Mouse (Mus musculus): ENCODE measurements around the gene Zscan10. TPM values are rescaled to one million over a fixed set of nuclear protein-coding genes. Genes with fewer than 3 reads are reported as not detected.

Gene Zscan10
- polyA plus RNA-seq, 1 experiment from 2014 or later = 0.27 TPM

DNA sequence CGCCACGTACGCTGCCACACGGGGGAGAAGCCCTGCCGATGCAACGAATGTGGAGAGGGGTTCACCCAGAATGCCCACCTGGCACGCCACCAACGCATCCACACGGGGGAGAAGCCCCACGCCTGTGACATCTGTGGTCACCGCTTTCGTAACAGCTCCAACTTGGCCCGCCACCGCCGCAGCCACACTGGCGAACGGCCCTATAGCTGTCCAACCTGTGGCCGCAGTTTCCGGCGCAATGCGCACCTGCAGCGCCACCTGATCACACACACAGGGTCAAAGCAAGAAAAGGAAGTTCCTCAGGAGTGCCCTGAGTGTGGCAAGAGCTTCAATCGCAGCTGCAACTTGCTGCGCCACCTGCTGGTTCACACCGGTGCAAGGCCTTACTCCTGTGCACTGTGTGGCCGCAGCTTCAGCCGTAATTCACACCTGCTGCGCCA lies 9.7 kb downstream of the Zscan10 start:
- WGBS = 87% methylated on average over 28 of the region's 28 CpGs
- peak; percentile 70 for DNase-seq (ENCODE audit: low spot score)

DNA sequence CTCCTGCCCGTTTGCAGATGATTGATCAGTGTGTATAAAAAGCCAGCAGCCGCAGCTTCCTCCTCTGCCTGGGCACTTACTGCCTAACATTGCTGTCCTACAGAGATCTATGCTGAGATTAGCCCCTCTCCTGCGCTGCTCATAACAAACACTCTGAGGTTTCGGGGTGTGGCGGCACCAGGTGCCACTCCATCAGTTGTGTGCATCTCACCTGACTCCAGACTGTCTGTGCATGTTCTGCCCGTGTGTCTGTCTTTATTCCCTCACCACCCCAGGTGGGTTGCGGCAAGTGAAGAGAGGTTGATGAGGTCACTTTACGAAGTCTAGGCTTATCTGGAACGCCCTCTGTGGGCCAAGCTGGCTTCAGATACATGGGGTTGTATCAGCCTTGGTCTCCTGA lies 16.4 kb downstream of the Zscan10 start:
- WGBS = 63% methylated on average over 9 of the region's 9 CpGs
- Histone ChIP-seq H3K9ac (ENCODE audit: low read length) (no peak overlapping the region), H3K4me1 (replicated peaks; ENCODE audit: control insufficient read depth, insufficient read depth, low read length) (no peaks in the 10 kb centered on the region), H3K27me3 (ENCODE audit: control insufficient read depth, insufficient read depth, low read length) (no peaks in the 10 kb centered on the region), H3K36me3 (ENCODE audit: control insufficient read depth, insufficient read depth, low read length) (no peaks in the 10 kb centered on the region), H3K4me2 (ENCODE audit: low read depth, low read length, severe bottlenecking) (no peak overlapping the region), H3K9me3 (ENCODE audit: control insufficient read depth, low read length) (no peaks in the 10 kb centered on the region), H3K4me3 (ENCODE audit: low read depth, low read length) (no peak overlapping the region), H3K27ac (ENCODE audit: low read depth, low read length) (no peak overlapping the region)
- ATAC-seq (replicated peaks; ENCODE audit: low FRiP score) (no peak), DNase-seq (ENCODE audit: low spot score) (no peak)

More for the DNA sequence above, 9.7 kb downstream of the Zscan10 start:
- Histone ChIP-seq H3K9ac (ENCODE audit: low read length) (no peak overlapping the region), H3K4me2 (ENCODE audit: low read depth, low read length, severe bottlenecking) (no peak overlapping the region), H3K4me3 (ENCODE audit: low read depth, low read length) (no peak overlapping the region), H3K36me3 (ENCODE audit: control insufficient read depth, insufficient read depth, low read length) (no peaks in the 10 kb centered on the region), H3K27ac (ENCODE audit: low read depth, low read length) (no peak overlapping the region), H3K27me3 (ENCODE audit: control insufficient read depth, insufficient read depth, low read length) (no peaks in the 10 kb centered on the region), H3K9me3 (ENCODE audit: control insufficient read depth, low read length) (no peaks in the 10 kb centered on the region), H3K4me1 (replicated peaks; ENCODE audit: control insufficient read depth, insufficient read depth, low read length) (no peaks in the 10 kb centered on the region)
- 0 out of 2 replicates have a peak, but pooled peaks have one; percentile 46 for ATAC-seq (replicated peaks; ENCODE audit: low FRiP score)

DNA sequence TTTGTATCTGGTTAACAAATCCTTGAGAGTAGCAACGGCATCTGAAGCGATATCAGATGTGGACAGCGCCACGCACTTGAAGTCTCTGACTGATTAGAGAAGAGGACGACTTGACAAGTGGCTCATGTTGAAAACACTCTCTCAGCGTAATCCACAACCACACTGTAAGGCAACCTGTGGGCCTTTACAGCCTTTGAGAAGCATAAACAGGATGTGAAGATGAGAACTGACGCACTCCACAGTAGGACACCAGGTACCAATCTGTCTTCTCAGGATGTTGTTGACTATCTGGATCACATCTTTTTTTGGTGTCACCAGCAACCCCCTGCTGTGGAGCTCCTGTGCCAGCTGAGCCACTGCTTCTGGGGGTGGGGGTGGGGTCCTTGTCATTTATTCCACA lies 19.7 kb downstream of the Zscan10 start:
- no peaks in the 10 kb centered on the region for H3K36me3 ChIP-seq (ENCODE audit: control insufficient read depth, insufficient read depth, low read length)
- H3K9me3 ChIP-seq (ENCODE audit: control insufficient read depth, low read length) = no peaks in the 10 kb centered on the region
- DNase-seq (ENCODE audit: low spot score) (no peak), ATAC-seq (replicated peaks; ENCODE audit: low FRiP score) (no peak)
- H3K4me3 ChIP-seq (ENCODE audit: low read depth, low read length) = no peak overlapping the region
- no peaks in the 10 kb centered on the region for H3K4me1 ChIP-seq (replicated peaks; ENCODE audit: control insufficient read depth, insufficient read depth, low read length)
- H3K9ac ChIP-seq (ENCODE audit: low read length) = no peak overlapping the region
- WGBS = 78% methylated on average over 7 of the region's 7 CpGs
- no peaks in the 10 kb centered on the region for H3K27me3 ChIP-seq (ENCODE audit: control insufficient read depth, insufficient read depth, low read length)
- H3K27ac ChIP-seq (ENCODE audit: low read depth, low read length) = no peak overlapping the region
- H3K4me2 ChIP-seq (ENCODE audit: low read depth, low read length, severe bottlenecking) = no peak overlapping the region

DNA sequence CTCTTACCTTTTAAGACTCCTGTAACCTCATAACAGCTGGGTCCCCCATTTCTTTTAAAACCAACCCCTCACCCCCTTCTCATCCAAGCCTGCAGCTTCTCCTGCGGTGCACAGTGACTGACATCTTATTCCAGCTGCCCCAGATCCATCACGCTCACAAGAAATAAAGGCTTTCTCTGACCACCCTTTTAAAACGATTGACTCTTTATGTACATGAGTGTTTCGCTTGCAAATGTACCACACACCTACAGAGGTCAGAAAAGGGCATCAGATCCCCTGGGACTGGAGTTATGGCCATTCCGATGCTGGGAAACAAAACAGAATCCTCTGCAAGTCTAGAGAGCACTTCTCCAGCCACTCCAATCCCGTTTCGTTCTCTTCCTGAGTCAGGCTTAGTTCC lies 27.2 kb downstream of the Zscan10 start:
- Histone ChIP-seq H3K36me3 (ENCODE audit: control insufficient read depth, insufficient read depth, low read length) (no peaks in the 10 kb centered on the region), H3K4me3 (ENCODE audit: low read depth, low read length) (no peak overlapping the region), H3K27me3 (ENCODE audit: control insufficient read depth, insufficient read depth, low read length) (no peaks in the 10 kb centered on the region), H3K27ac (ENCODE audit: low read depth, low read length) (no peak overlapping the region), H3K4me2 (ENCODE audit: low read depth, low read length, severe bottlenecking) (no peak overlapping the region), H3K4me1 (replicated peaks; ENCODE audit: control insufficient read depth, insufficient read depth, low read length) (no peaks in the 10 kb centered on the region), H3K9ac (ENCODE audit: low read length) (no peak overlapping the region), H3K9me3 (ENCODE audit: control insufficient read depth, low read length) (no peaks in the 10 kb centered on the region)
- DNase-seq (ENCODE audit: low spot score) (no peak), ATAC-seq (replicated peaks; ENCODE audit: low FRiP score) (no peak)
- WGBS = 39% methylated on average over 7 of the region's 7 CpGs

DNA sequence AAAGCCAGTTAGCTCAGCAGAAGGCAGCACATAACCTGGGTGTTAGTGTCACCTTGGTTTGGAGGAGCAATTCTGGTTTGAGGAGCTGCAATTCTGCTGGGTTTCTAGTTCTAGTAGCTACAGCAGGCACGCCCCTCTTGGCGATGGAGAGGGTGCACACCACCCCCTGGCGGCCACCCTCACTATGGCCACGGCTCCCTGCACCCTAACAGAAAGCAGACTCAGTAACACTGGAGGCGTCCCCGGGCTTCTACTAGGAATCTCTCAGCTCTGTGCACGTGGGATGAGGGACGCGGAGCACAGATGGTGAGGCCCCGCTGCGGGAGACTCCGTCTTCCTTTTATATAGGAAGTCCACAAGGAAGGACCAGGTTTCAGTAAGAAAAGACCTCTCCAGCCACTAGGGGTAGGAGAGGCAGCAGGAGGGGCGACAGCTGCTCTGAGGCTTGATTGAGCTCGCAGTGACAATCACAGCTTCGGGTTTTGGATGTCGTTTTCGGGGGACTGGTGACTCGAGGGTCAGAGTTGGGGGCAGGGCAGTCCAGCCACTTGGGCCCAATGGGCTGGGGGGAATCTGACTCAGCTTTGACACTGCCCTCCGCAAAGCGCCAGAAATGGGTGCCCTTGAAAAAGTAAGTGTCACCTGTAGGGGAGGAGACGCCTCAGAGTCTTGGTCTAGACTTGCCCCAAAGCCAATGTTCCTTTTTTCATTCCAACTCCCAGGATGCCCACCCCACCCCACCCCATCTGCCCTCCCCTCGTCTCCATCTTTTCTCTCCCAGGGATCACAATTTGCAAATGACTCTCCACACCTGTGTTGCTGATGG lies 29.8 kb downstream of the Zscan10 start:
- Histone ChIP-seq H3K27me3 (ENCODE audit: control insufficient read depth, insufficient read depth, low read length) (no peaks in the 10 kb centered on the region), H3K4me1 (replicated peaks; ENCODE audit: control insufficient read depth, insufficient read depth, low read length) (no peaks in the 10 kb centered on the region), H3K4me3 (ENCODE audit: low read depth, low read length) (no peak overlapping the region), H3K4me2 (ENCODE audit: low read depth, low read length, severe bottlenecking) (peak overlapping the region; percentile 36; the same call in 1 of the 2 replicates), H3K9me3 (ENCODE audit: control insufficient read depth, low read length) (no peaks in the 10 kb centered on the region), H3K27ac (ENCODE audit: low read depth, low read length) (no peak overlapping the region), H3K36me3 (ENCODE audit: control insufficient read depth, insufficient read depth, low read length) (no peaks in the 10 kb centered on the region), H3K9ac (ENCODE audit: low read length) (peak overlapping the region; percentile 39; the same call in 1 of the 2 replicates)
- ATAC-seq (replicated peaks; ENCODE audit: low FRiP score) (peak; percentile 85), DNase-seq (ENCODE audit: low spot score) (peak; percentile 86)
- 15% methylated on average over 22 of the region's 22 CpGs for WGBS

DNA sequence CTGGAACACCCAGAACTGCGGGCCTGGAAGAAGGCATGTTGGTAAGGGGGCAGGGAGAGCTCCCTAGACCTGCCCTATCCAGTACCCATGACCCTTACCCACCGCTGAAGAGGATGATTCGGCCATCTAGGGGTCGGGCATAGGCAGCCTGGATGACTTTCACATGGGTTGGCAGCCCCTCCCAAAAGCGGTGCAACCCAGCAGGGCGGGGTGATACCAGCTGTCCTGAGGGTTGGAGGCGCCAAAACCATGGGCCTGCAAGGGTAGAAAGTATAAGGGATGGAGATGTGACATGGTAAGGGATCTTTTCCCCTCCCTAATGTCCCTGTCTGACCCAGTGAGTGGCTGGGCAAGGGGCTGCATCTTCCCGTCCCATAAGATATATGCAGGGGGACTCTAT lies 30.6 kb downstream of the Zscan10 start:
- 0 out of 2 replicates have a peak, but pooled peaks have one; percentile 42 for ATAC-seq (replicated peaks; ENCODE audit: low FRiP score)
- no peaks in the 10 kb centered on the region for H3K36me3 ChIP-seq (ENCODE audit: control insufficient read depth, insufficient read depth, low read length)
- 89% methylated on average over 8 of the region's 8 CpGs for WGBS

DNA sequence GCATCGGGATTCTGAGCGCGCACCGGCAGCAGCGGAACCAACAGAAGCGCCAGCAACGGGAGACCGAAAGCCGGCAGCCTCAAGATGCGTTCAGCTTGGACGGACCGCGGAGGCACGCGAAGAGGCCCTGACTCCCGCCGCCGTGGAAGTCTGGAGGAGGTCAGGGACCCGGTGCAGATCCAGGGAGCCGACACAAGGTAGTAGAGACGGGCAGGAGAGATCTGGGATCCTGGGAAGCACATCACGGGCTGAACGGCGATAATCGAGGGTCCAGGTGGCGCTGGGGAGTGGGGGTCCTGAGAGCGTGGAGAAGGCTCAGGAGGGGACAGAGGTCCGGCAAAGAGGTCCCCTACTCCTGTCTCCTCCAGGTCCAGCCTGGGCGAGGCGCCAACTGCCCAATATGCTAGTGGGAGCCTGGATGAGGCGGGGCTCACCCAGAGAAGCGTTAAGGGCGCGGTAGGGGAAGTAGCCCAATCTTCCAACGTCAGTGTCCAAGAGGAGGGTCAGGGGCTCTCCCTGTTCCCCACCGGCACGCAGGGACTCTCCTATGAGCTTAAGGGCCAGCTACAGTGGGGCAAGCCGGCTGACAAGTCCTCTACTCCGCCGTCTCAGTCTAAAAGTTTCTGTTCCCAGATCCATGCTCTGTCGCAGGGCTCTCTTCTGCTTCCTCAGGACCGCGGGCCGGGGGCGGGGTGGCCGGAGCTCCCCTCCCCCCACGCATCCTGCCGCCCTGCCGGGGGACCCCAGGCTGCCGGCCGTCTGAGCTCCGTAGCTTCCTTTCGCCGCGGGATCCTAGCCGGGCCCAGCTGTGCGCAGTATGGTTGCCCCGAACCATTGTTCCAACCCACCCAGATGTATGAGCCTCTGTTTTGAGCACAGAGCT lies 44.2 kb downstream of the Zscan10 start, which contains the start of gene Mmp25:
Gene Mmp25, minus strand, starts transcription at position 665 of the 883 bp plus-strand sequence.
- H3K27ac ChIP-seq (ENCODE audit: low read depth, low read length) = no peak within 1 kb of the TSS
- H3K4me2 ChIP-seq (ENCODE audit: low read depth, low read length, severe bottlenecking) = peak within 1 kb of the TSS; percentile 51
- DNase-seq (ENCODE audit: low spot score) = peak; percentile 61
- WGBS = under 1% methylated on average over 58 of the region's 58 CpGs
- peak within 1 kb of the TSS; percentile 37 for H3K4me3 ChIP-seq (ENCODE audit: low read depth, low read length)
- ATAC-seq (replicated peaks; ENCODE audit: low FRiP score) = peak; percentile 53
- peak within 1 kb of the TSS; percentile 48 for H3K9ac ChIP-seq (ENCODE audit: low read length)
- no peaks in the 10 kb centered on the region for H3K9me3 ChIP-seq (ENCODE audit: control insufficient read depth, low read length)
- H3K27me3 ChIP-seq (ENCODE audit: control insufficient read depth, insufficient read depth, low read length) = peaks cover 8% of the 10 kb centered on the region; the same call in 1 of the 2 replicates
- H3K36me3 ChIP-seq (ENCODE audit: control insufficient read depth, insufficient read depth, low read length) = no peaks in the 10 kb centered on the region
- peaks cover 2% of the 10 kb centered on the region; the same call in 1 of the 2 replicates for H3K4me1 ChIP-seq (replicated peaks; ENCODE audit: control insufficient read depth, insufficient read depth, low read length)

More for the DNA sequence above, 30.6 kb downstream of the Zscan10 start:
- no peak for DNase-seq (ENCODE audit: low spot score)
- Histone ChIP-seq H3K27ac (ENCODE audit: low read depth, low read length) (no peak overlapping the region), H3K4me2 (ENCODE audit: low read depth, low read length, severe bottlenecking) (no peak overlapping the region), H3K27me3 (ENCODE audit: control insufficient read depth, insufficient read depth, low read length) (no peaks in the 10 kb centered on the region), H3K9ac (ENCODE audit: low read length) (no peak overlapping the region), H3K4me3 (ENCODE audit: low read depth, low read length) (no peak overlapping the region), H3K4me1 (replicated peaks; ENCODE audit: control insufficient read depth, insufficient read depth, low read length) (no peaks in the 10 kb centered on the region), H3K9me3 (ENCODE audit: control insufficient read depth, low read length) (no peaks in the 10 kb centered on the region)

DNA sequence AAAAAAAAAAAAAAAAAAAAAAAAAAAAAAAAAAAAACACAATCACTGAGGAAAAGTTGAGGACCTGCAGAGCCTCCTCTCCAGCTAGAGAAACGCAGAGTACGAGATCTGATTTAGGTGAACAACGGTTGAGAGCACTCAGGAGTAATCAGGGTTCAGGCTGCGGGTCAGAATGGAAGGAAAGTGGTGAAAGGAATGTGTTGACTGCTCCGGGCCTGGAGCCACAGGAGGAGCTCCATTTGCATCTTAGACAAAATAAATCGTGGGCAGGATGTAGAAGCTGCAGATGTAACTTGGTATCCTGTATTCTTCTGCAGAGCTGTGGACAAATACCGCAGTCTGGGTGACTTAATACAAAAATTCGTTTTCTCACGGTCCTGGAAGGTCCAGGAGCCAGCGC lies 45.2 kb downstream of the Zscan10 start:
- Histone ChIP-seq H3K4me1 (replicated peaks; ENCODE audit: control insufficient read depth, insufficient read depth, low read length) (peaks cover 2% of the 10 kb centered on the region; the same call in 1 of the 2 replicates), H3K36me3 (ENCODE audit: control insufficient read depth, insufficient read depth, low read length) (no peaks in the 10 kb centered on the region), H3K4me3 (ENCODE audit: low read depth, low read length) (no peak overlapping the region), H3K9ac (ENCODE audit: low read length) (no peak overlapping the region), H3K9me3 (ENCODE audit: control insufficient read depth, low read length) (no peaks in the 10 kb centered on the region), H3K27ac (ENCODE audit: low read depth, low read length) (no peak overlapping the region), H3K4me2 (ENCODE audit: low read depth, low read length, severe bottlenecking) (no peak overlapping the region), H3K27me3 (ENCODE audit: control insufficient read depth, insufficient read depth, low read length) (peaks cover 8% of the 10 kb centered on the region; the same call in 1 of the 2 replicates)
- WGBS = 27% methylated on average over 10 of the region's 10 CpGs
- no peak for DNase-seq (ENCODE audit: low spot score)
- no peak for ATAC-seq (replicated peaks; ENCODE audit: low FRiP score)
